Mouse (Mus musculus): ENCODE measurements around the gene Oxct1. TPM values are rescaled to one million over a fixed set of nuclear protein-coding genes. Genes with fewer than 3 reads are reported as not detected.

Gene Oxct1
- polyA plus RNA-seq, 1 experiment from 2014 or later: 23.5 TPM

DNA sequence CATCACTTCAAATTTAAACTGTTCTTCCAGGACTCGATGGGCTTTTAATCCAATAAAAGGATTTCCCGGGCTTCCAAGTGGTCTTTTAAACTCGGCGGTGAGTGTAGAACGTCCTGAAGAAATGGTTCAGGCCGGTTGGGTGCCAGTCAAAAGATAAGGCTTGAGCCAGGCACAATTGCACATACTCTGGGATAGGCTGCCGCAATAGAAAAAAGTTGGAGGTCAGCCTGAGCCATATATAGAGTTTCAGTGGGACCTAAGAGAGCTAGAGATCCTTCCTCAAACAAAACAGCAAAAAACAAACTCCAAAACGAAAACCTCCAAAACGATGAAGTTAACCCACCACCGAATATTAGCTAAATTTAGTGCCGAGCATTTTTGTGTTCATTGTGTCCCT lies 677 bp upstream of the Oxct1 start:
- no peak overlapping the region for H3K27ac ChIP-seq (ENCODE audit: low read length)
- H3K9ac ChIP-seq (ENCODE audit: low read depth, low read length): no peak overlapping the region
- H3K9me3 ChIP-seq (replicated peaks; ENCODE audit: control insufficient read depth, low read length): no peaks in the 10 kb centered on the region
- peaks cover 4% of the 10 kb centered on the region; the same call in 1 of the 2 replicates for H3K27me3 ChIP-seq (ENCODE audit: control insufficient read depth, insufficient read depth, low read depth, low read length)
- no peak overlapping the region for H3K4me3 ChIP-seq (ENCODE audit: low read depth, low read length)
- WGBS (ENCODE audit: insufficient replicate concordance): 55% methylated on average over 11 of the region's 11 CpGs
- H3K4me2 ChIP-seq (ENCODE audit: low read depth, low read length): no peak overlapping the region
- ATAC-seq (ENCODE audit: low read depth): no peak
- H3K4me1 ChIP-seq (ENCODE audit: control insufficient read depth, low read depth, low read length): no peaks in the 10 kb centered on the region; the same call in none of the 2 replicates
- H3K36me3 ChIP-seq (ENCODE audit: control insufficient read depth, insufficient read depth): no peaks in the 10 kb centered on the region

DNA sequence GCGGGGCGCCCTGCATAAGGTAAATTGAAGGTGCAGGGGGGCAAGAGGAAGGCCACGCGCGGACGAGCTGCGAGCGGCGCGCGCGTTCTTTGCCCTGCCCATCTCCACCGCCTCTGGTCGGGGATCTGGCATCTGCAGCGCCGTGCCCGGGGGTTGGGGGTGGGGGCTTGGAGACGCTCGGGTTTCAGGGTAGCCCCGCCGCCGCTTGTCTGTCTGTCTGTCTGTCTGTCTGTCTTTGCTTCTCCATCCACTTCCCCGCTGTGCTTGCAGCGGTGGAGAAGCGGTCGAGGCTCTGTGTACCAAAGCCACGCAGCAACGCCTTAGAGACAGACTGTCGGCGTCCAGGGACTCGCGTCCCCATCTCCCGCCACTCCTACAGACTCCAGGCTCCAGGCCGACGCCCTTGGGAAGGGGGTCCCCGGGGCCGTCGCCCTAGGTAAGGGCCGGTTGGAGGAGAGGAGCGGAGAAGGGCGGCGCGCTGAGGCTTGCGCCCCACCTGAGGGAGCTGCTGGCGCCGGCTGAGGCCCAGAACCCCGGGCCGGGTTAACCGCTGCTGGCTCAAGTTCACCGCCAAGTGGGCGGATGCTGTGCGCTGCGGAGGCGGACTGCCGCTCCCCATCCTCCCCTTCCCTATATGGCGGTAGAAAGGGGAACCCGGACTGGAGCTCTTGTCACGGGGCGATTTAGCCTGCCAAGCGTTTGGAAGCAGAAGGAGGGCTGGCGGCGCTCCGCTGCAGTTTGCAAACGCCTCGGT lies 825 bp downstream of the Oxct1 start:
- Histone ChIP-seq H3K27me3 (ENCODE audit: control insufficient read depth, insufficient read depth, low read depth, low read length) (peaks cover 4% of the 10 kb centered on the region; the same call in 1 of the 2 replicates), H3K4me2 (ENCODE audit: low read depth, low read length) (peak overlapping the region; percentile 83), H3K9me3 (replicated peaks; ENCODE audit: control insufficient read depth, low read length) (no peaks in the 10 kb centered on the region)

GRCm38 (mm10) chr15:4027671-4028410 lies 1.7 kb downstream of the Oxct1 start:
- Histone ChIP-seq H3K36me3 (ENCODE audit: control insufficient read depth, insufficient read depth) (no peaks in the 10 kb centered on the region), H3K27me3 (ENCODE audit: control insufficient read depth, insufficient read depth, low read depth, low read length) (peaks cover 4% of the 10 kb centered on the region; the same call in 1 of the 2 replicates), H3K4me3 (ENCODE audit: low read depth, low read length) (peak overlapping the region; percentile 72), H3K27ac (ENCODE audit: low read length) (no peak overlapping the region), H3K4me2 (ENCODE audit: low read depth, low read length) (peak overlapping the region; percentile 83), H3K9ac (ENCODE audit: low read depth, low read length) (no peak overlapping the region), H3K4me1 (ENCODE audit: control insufficient read depth, low read depth, low read length) (no peaks in the 10 kb centered on the region; the same call in none of the 2 replicates), H3K9me3 (replicated peaks; ENCODE audit: control insufficient read depth, low read length) (no peaks in the 10 kb centered on the region)
- 16% methylated on average over 6 of the region's 6 CpGs for WGBS (ENCODE audit: insufficient replicate concordance)
- no peak for ATAC-seq (ENCODE audit: low read depth)

More for the DNA sequence above, 825 bp downstream of the Oxct1 start:
- H3K9ac ChIP-seq (ENCODE audit: low read depth, low read length): peak overlapping the region; percentile 66
- peak; percentile 75 for ATAC-seq (ENCODE audit: low read depth)
- peak overlapping the region; percentile 57 for H3K27ac ChIP-seq (ENCODE audit: low read length)
- peak overlapping the region; percentile 72 for H3K4me3 ChIP-seq (ENCODE audit: low read depth, low read length)
- WGBS (ENCODE audit: insufficient replicate concordance): under 1% methylated on average over 61 of the region's 65 CpGs
- no peaks in the 10 kb centered on the region; the same call in none of the 2 replicates for H3K4me1 ChIP-seq (ENCODE audit: control insufficient read depth, low read depth, low read length)
- no peaks in the 10 kb centered on the region for H3K36me3 ChIP-seq (ENCODE audit: control insufficient read depth, insufficient read depth)

DNA sequence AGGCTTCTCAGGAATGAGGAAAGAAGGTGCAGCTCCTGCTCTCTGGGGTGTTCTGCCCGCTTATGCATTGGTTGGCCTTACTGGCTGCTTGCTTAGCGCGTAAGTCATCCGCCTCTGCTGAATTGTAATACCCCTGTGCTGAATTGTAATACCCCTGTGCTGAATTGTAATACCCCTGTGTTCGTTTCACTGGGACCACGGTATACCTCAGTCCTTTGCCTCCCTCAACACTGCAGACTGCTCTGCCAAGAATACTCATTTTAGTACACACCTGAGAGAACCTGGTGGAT lies 2.2 kb downstream of the Oxct1 start:
- H3K4me1 ChIP-seq (ENCODE audit: control insufficient read depth, low read depth, low read length): no peaks in the 10 kb centered on the region; the same call in none of the 2 replicates
- no peaks in the 10 kb centered on the region for H3K9me3 ChIP-seq (replicated peaks; ENCODE audit: control insufficient read depth, low read length)
- H3K9ac ChIP-seq (ENCODE audit: low read depth, low read length): no peak overlapping the region
- H3K4me3 ChIP-seq (ENCODE audit: low read depth, low read length): no peak overlapping the region
- ATAC-seq (ENCODE audit: low read depth): no peak
- WGBS (ENCODE audit: insufficient replicate concordance): 81% methylated on average over 6 of the region's 6 CpGs
- peaks cover 4% of the 10 kb centered on the region; the same call in 1 of the 2 replicates for H3K27me3 ChIP-seq (ENCODE audit: control insufficient read depth, insufficient read depth, low read depth, low read length)
- no peaks in the 10 kb centered on the region for H3K36me3 ChIP-seq (ENCODE audit: control insufficient read depth, insufficient read depth)
- H3K4me2 ChIP-seq (ENCODE audit: low read depth, low read length): no peak overlapping the region
- H3K27ac ChIP-seq (ENCODE audit: low read length): no peak overlapping the region

DNA sequence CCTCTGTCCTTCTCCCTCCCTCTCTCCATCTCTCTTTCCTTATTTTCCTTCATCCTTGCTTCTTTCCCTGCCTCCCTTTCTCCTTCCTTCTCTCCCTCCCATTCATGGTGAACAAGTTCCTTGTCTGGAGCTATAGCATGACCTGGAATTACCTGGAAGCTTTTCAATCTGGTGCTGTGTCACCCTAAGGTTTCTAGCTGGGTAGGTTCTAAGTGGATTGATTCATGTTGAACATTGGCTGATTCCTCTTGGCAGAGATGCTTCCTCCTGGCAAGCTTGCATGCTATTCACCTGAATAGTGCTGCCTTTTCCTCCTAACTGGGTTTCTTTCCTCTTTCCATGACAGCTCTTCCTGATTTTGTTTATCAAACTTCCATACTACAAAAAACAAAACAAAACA lies 2.8 kb downstream of the Oxct1 start:
- Histone ChIP-seq H3K4me2 (ENCODE audit: low read depth, low read length) (no peak overlapping the region), H3K9me3 (replicated peaks; ENCODE audit: control insufficient read depth, low read length) (no peaks in the 10 kb centered on the region), H3K9ac (ENCODE audit: low read depth, low read length) (no peak overlapping the region), H3K4me3 (ENCODE audit: low read depth, low read length) (no peak overlapping the region), H3K4me1 (ENCODE audit: control insufficient read depth, low read depth, low read length) (no peaks in the 10 kb centered on the region; the same call in none of the 2 replicates), H3K36me3 (ENCODE audit: control insufficient read depth, insufficient read depth) (no peaks in the 10 kb centered on the region), H3K27ac (ENCODE audit: low read length) (no peak overlapping the region), H3K27me3 (ENCODE audit: control insufficient read depth, insufficient read depth, low read depth, low read length) (peaks cover 4% of the 10 kb centered on the region; the same call in 1 of the 2 replicates)
- ATAC-seq (ENCODE audit: low read depth): no peak

DNA sequence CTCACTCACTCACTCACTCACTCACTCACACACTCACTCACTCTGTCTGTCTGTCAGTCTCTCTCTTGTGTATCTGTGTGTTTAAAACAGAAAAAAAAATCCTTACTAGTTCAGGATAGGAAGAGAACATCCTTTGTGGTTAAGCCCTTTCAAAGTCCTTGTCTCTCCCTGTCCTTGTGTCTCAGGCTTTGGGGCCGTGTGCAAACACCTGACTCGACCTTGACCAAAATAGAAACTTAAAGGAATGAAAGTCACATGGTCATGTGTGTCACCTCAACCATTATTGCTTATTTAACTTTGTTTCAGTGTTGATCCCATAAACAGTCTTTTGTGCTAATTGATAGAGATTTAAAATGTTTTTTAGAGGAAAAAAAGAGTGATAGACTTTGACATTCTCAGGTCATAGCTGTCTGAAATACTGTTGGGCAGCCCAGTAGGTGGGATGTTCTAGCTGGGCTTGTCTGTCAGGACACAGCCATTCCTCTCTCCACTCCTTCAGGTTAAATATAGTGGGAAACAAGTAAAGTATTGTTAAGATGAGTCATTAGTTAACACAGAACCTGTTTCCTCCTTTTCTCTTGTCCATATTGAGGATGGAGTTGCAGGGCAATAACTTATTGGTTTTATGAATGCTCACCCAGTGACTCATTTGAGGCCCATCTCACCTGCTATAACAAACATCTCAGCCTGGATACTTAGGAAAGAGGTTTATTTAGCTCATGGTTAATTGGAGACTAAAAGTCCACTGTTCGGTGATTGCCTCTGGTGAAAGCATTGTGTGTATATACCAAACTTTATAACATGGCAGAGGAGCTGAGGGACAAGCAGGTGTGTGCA lies 7.2 kb downstream of the Oxct1 start:
- no peaks in the 10 kb centered on the region for H3K9me3 ChIP-seq (replicated peaks; ENCODE audit: control insufficient read depth, low read length)
- no peak overlapping the region for H3K4me2 ChIP-seq (ENCODE audit: low read depth, low read length)
- H3K4me1 ChIP-seq (ENCODE audit: control insufficient read depth, low read depth, low read length): no peaks in the 10 kb centered on the region
- 40% methylated on average over 3 of the region's 3 CpGs for WGBS (ENCODE audit: insufficient replicate concordance)
- ATAC-seq (ENCODE audit: low read depth): no peak
- no peak overlapping the region for H3K9ac ChIP-seq (ENCODE audit: low read depth, low read length)
- H3K36me3 ChIP-seq (ENCODE audit: control insufficient read depth, insufficient read depth): no peaks in the 10 kb centered on the region
- H3K27me3 ChIP-seq (ENCODE audit: control insufficient read depth, insufficient read depth, low read depth, low read length): no peaks in the 10 kb centered on the region
- no peak overlapping the region for H3K4me3 ChIP-seq (ENCODE audit: low read depth, low read length)
- H3K27ac ChIP-seq (ENCODE audit: low read length): no peak overlapping the region

DNA sequence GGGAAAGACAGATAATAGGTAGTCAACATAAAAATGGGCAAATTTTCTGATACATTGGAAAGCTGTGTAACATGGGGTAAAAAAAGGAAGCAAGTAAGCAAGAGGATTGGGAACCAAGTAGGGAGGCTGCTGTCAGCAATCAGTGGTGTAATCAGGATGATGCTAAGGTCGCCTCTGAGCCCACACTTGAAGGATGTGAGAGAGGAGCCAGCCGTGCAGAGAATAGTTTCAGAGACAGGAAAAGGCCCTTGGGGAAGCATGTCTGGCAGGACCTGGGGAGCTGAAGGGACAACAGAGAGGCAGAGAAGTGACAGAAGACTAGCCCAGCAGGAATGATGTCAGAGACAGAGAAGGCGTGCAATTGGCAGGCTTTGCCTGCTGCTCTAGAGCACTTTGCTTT lies 16.2 kb downstream of the Oxct1 start:
- Histone ChIP-seq H3K9ac (ENCODE audit: low read depth, low read length) (no peak overlapping the region), H3K27me3 (ENCODE audit: control insufficient read depth, insufficient read depth, low read depth, low read length) (no peaks in the 10 kb centered on the region), H3K4me3 (ENCODE audit: low read depth, low read length) (no peak overlapping the region), H3K4me2 (ENCODE audit: low read depth, low read length) (no peak overlapping the region), H3K9me3 (replicated peaks; ENCODE audit: control insufficient read depth, low read length) (no peaks in the 10 kb centered on the region), H3K27ac (ENCODE audit: low read length) (no peak overlapping the region), H3K36me3 (ENCODE audit: control insufficient read depth, insufficient read depth) (no peaks in the 10 kb centered on the region), H3K4me1 (ENCODE audit: control insufficient read depth, low read depth, low read length) (no peaks in the 10 kb centered on the region)
- 47% methylated on average over 3 of the region's 3 CpGs for WGBS (ENCODE audit: insufficient replicate concordance)
- ATAC-seq (ENCODE audit: low read depth): no peak

- H3K4me3 ChIP-seq (ENCODE audit: low read depth, low read length): no peak overlapping the region
- H3K9me3 ChIP-seq (replicated peaks; ENCODE audit: control insufficient read depth, low read length): no peaks in the 10 kb centered on the region
- H3K27ac ChIP-seq (ENCODE audit: low read length): no peak overlapping the region
- no peak overlapping the region for H3K9ac ChIP-seq (ENCODE audit: low read depth, low read length)
- H3K4me1 ChIP-seq (ENCODE audit: control insufficient read depth, low read depth, low read length): no peaks in the 10 kb centered on the region
- no peaks in the 10 kb centered on the region for H3K27me3 ChIP-seq (ENCODE audit: control insufficient read depth, insufficient read depth, low read depth, low read length)
- H3K36me3 ChIP-seq (ENCODE audit: control insufficient read depth, insufficient read depth): no peaks in the 10 kb centered on the region
- ATAC-seq (ENCODE audit: low read depth): peak; percentile 9; the same call in 1 of the 2 replicates
- 22% methylated on average over 4 of the region's 4 CpGs for WGBS (ENCODE audit: insufficient replicate concordance)
- no peak overlapping the region for H3K4me2 ChIP-seq (ENCODE audit: low read depth, low read length)
Observed at GRCm38 (mm10) chr15:4043032-4043471, 16.9 kb downstream of the Oxct1 start.

Measured in liver, embryonic 16.5 days (tissue).